Mouse (Mus musculus): ENCODE results near the gene Ddx39b. TPM values are rescaled to one million over a fixed set of nuclear protein-coding genes. Genes with fewer than 3 reads are reported as not detected.

Ddx39b gene
- polyA plus RNA-seq, 1 experiment, result 382 TPM

DNA sequence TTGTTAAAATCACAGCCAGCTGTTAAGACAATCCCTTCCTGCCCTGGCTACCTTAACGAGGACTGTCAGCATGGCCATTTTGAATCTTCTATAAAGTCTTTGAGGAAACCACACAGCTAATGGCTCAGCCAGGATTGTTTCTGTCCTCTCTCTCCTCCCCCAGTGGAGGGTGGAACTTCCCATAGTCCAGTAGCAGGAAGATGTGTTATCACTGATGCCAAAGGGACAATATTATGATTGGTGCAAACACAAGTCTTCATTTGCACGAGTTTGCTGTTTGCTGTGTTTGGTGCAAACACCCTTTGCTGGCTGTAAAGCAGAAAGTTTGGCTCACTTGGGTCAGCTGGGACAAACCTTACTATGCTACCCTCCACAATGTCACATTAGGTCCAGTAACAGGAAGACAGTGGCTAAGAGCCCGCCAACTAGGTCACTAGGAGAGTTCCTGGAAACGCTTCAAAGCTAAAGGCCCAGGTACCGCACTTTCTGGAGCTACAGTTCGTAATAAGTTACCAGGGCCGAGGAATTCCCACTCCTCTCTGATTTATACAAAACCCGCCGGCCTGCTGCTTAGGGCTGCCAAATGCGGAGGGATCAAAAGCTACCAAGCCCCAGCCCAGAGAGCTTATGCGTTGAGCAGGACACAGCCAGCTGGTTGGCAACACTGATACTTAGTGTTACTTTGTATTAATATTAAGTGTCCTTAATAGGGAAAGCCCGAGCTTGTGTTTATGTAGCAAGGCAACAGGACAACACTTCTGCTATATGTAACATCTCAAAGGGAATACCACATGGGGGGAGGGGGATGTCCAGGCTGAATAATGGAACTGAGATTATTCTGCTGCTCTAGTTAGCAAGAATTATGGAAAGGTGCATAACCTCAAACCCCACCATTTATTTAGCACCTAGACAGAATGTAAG lies 902 bp upstream of the Ddx39b start:
- TF ChIP-seq CTCF (IDR thresholded peaks at IDR 0.05; ENCODE audit: extremely low read depth, insufficient read depth, low read length), result no peak
- TF ChIP-seq POLR2A (IDR thresholded peaks at IDR 0.05; ENCODE audit: extremely low read depth, insufficient read depth, low read length), result no peak
- Histone ChIP-seq H3K4me1 (ENCODE audit: control insufficient read depth, insufficient read depth, low read length) (peaks cover 12% of the 10 kb centered on the region; the same call in 1 of the 2 replicates), H3K4me3 (ENCODE audit: insufficient read depth, low read length) (peak overlapping the region; percentile 94; the same call in 1 of the 2 replicates)

GRCm38 (mm10) chr17:35242015-35242941 lies 732 bp downstream of the Ddx39b start:
- peak overlapping the region; percentile 94 for H3K27ac ChIP-seq (ENCODE audit: insufficient read depth, low read length)
- TF ChIP-seq POLR2A (IDR thresholded peaks at IDR 0.05; ENCODE audit: extremely low read depth, insufficient read depth, low read length) (peak; percentile 56; the same call in 1 of the 2 replicates), CTCF (IDR thresholded peaks at IDR 0.05; ENCODE audit: extremely low read depth, insufficient read depth, low read length) (no peak)
- peak overlapping the region; percentile 94 for H3K4me3 ChIP-seq (ENCODE audit: insufficient read depth, low read length)
- peaks cover 12% of the 10 kb centered on the region; the same call in 1 of the 2 replicates for H3K4me1 ChIP-seq (ENCODE audit: control insufficient read depth, insufficient read depth, low read length)

More for the DNA sequence above, 902 bp upstream of the Ddx39b start:
- H3K27ac ChIP-seq (ENCODE audit: insufficient read depth, low read length), result peak overlapping the region; percentile 95

DNA sequence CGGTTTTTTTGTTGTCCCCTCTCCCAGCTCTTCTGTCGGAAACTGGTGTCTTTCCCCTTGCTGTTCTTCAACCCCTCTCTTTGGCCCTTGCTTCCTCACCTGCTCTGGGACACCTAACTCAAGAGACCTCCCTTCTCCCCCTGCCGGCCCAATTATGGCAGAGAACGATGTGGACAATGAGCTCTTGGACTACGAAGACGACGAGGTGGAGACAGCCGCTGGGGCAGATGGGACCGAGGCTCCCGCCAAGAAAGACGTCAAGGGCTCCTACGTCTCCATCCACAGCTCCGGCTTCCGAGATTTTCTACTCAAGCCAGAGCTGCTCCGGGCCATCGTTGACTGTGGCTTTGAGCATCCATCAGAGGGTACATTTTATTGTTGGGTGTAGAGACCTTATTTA lies 1.5 kb downstream of the Ddx39b start:
- peak overlapping the region; percentile 94 for H3K27ac ChIP-seq (ENCODE audit: insufficient read depth, low read length)
- H3K4me3 ChIP-seq (ENCODE audit: insufficient read depth, low read length), result peak overlapping the region; percentile 94
- TF ChIP-seq CTCF (IDR thresholded peaks at IDR 0.05; ENCODE audit: extremely low read depth, insufficient read depth, low read length) (no peak), POLR2A (IDR thresholded peaks at IDR 0.05; ENCODE audit: extremely low read depth, insufficient read depth, low read length) (no peak)
- peaks cover 12% of the 10 kb centered on the region; the same call in 1 of the 2 replicates for H3K4me1 ChIP-seq (ENCODE audit: control insufficient read depth, insufficient read depth, low read length)

- H3K4me3 ChIP-seq (ENCODE audit: insufficient read depth, low read length), result no peak overlapping the region
- H3K27ac ChIP-seq (ENCODE audit: insufficient read depth, low read length), result no peak overlapping the region
- peaks cover 12% of the 10 kb centered on the region; the same call in 1 of the 2 replicates for H3K4me1 ChIP-seq (ENCODE audit: control insufficient read depth, insufficient read depth, low read length)
- TF ChIP-seq POLR2A (IDR thresholded peaks at IDR 0.05; ENCODE audit: extremely low read depth, insufficient read depth, low read length), result no peak
- no peak for TF ChIP-seq CTCF (IDR thresholded peaks at IDR 0.05; ENCODE audit: extremely low read depth, insufficient read depth, low read length)
Observed at GRCm38 (mm10) chr17:35244999-35245398, 3.5 kb downstream of the Ddx39b start.

- no peak overlapping the region for H3K27ac ChIP-seq (ENCODE audit: insufficient read depth, low read length)
- H3K4me3 ChIP-seq (ENCODE audit: insufficient read depth, low read length), result no peak overlapping the region
- H3K4me1 ChIP-seq (ENCODE audit: control insufficient read depth, insufficient read depth, low read length), result peaks cover 7% of the 10 kb centered on the region; the same call in 1 of the 2 replicates
- TF ChIP-seq POLR2A (IDR thresholded peaks at IDR 0.05; ENCODE audit: extremely low read depth, insufficient read depth, low read length) (no peak), CTCF (IDR thresholded peaks at IDR 0.05; ENCODE audit: extremely low read depth, insufficient read depth, low read length) (peak; percentile 41)
Observed at GRCm38 (mm10) chr17:35245731-35246623, 4.4 kb downstream of the Ddx39b start.

GRCm38 (mm10) chr17:35247144-35247543 lies 5.6 kb downstream of the Ddx39b start:
- TF ChIP-seq CTCF (IDR thresholded peaks at IDR 0.05; ENCODE audit: extremely low read depth, insufficient read depth, low read length) (no peak), POLR2A (IDR thresholded peaks at IDR 0.05; ENCODE audit: extremely low read depth, insufficient read depth, low read length) (no peak)
- Histone ChIP-seq H3K4me3 (ENCODE audit: insufficient read depth, low read length) (no peak overlapping the region), H3K27ac (ENCODE audit: insufficient read depth, low read length) (no peak overlapping the region), H3K4me1 (ENCODE audit: control insufficient read depth, insufficient read depth, low read length) (peaks cover 6% of the 10 kb centered on the region; the same call in 1 of the 2 replicates)

DNA sequence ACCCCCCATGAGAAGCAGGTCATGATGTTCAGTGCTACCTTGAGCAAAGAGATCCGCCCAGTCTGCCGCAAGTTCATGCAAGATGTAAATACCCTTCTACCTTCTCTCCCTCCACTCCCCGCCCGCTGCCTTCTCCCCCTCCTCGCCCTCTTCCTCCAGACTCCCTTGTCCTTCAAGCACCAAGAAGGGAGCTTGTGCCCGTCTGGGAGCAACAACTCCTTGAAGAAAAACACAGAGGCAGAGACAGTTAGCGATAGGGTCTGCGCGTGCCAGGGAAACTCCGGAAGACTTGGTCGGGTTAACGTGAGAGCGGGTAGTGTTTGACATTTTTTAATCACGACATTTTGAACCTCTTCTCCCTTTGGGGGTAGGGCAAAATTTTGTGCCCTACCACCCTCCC lies 7.4 kb downstream of the Ddx39b start:
- H3K4me3 ChIP-seq (ENCODE audit: insufficient read depth, low read length), result no peak overlapping the region

GRCm38 (mm10) chr17:35249451-35250197 lies 8.1 kb downstream of the Ddx39b start:
- no peaks in the 10 kb centered on the region for H3K4me1 ChIP-seq (ENCODE audit: control insufficient read depth, insufficient read depth, low read length)
- no peak overlapping the region for H3K4me3 ChIP-seq (ENCODE audit: insufficient read depth, low read length)
- TF ChIP-seq POLR2A (IDR thresholded peaks at IDR 0.05; ENCODE audit: extremely low read depth, insufficient read depth, low read length) (no peak), CTCF (IDR thresholded peaks at IDR 0.05; ENCODE audit: extremely low read depth, insufficient read depth, low read length) (no peak)

More for the DNA sequence above, 7.4 kb downstream of the Ddx39b start:
- TF ChIP-seq POLR2A (IDR thresholded peaks at IDR 0.05; ENCODE audit: extremely low read depth, insufficient read depth, low read length) (no peak), CTCF (IDR thresholded peaks at IDR 0.05; ENCODE audit: extremely low read depth, insufficient read depth, low read length) (no peak)
- Histone ChIP-seq H3K4me1 (ENCODE audit: control insufficient read depth, insufficient read depth, low read length) (peaks cover 4% of the 10 kb centered on the region; the same call in 1 of the 2 replicates), H3K27ac (ENCODE audit: insufficient read depth, low read length) (no peak overlapping the region)

More at GRCm38 (mm10) chr17:35249451-35250197, 8.1 kb downstream of the Ddx39b start:
- H3K27ac ChIP-seq (ENCODE audit: insufficient read depth, low read length), result no peak overlapping the region

Measured in cortical plate, adult 2 months (tissue).